Mouse (Mus musculus) CH12.LX (cell line): ENCODE results near the gene Mamdc2. TPM values are rescaled to one million over a fixed set of nuclear protein-coding genes. Genes with fewer than 3 reads are reported as not detected.

ENCODE experiments used
- DNase-seq: peaks from one replicate; pipeline ENCODE4 v3.0.0-alpha.2; 2013; ENCODE audit errors: extremely low read depth
- H3K27ac ChIP-seq: 2 replicates; pipeline ENCODE4 v1.5.1; 2012; ENCODE audit warnings: low read depth, mild to moderate bottlenecking, control low read depth, moderate library complexity; ENCODE audit not compliant: insufficient read depth
- H3K27me3 ChIP-seq: replicated peaks from 2 replicates; pipeline ENCODE3; 2012; ENCODE audit warnings: inconsistent platforms
- H3K36me3 ChIP-seq, 2 experiments: replicated peaks in 1 of 2; 2 replicates each; pipeline versions ENCODE3 to v1.6.1; 2012; ENCODE audit warnings: inconsistent platforms in 1 of 2, low read length in 1 of 2, mild to moderate bottlenecking in 1 of 2, mixed read lengths in 1 of 2, moderate library complexity in 1 of 2; ENCODE audit not compliant: control insufficient read depth in 1 of 2, insufficient read depth in 1 of 2
- H3K4me1 ChIP-seq, 2 experiments: 2 replicates each; pipeline ENCODE4 v1.6.1; 2012; ENCODE audit warnings: inconsistent platforms in 1 of 2, moderate library complexity in 1 of 2; ENCODE audit not compliant: insufficient read depth in 2 of 2, control insufficient read depth in 1 of 2
- H3K4me2 ChIP-seq: 2 replicates; pipeline ENCODE4 v1.6.1; 2012; ENCODE audit warnings: low read depth, mild to moderate bottlenecking, control low read depth; ENCODE audit not compliant: poor library complexity, insufficient read depth, severe bottlenecking
- H3K4me3 ChIP-seq, 3 experiments: fragments of 150-350 bp in 1 of 3; sonication (generic) in 1 of 3; replicated peaks in 1 of 3; 2 replicates each; pipeline versions ENCODE3 to v1.5.1; 2011 to 2012; ENCODE audit warnings: low read depth in 2 of 3, low read length in 2 of 3, mild to moderate bottlenecking in 2 of 3, moderate library complexity in 2 of 3, control low read depth in 1 of 3, improper control_type of control experiment in 1 of 3, inconsistent platforms in 1 of 3, mixed read lengths in 1 of 3; ENCODE audit not compliant: poor library complexity in 1 of 3
- H3K79me2 ChIP-seq: replicated peaks from 2 replicates; pipeline ENCODE4 v1.6.1; 2012; ENCODE audit warnings: mild to moderate bottlenecking, moderate library complexity; ENCODE audit not compliant: control insufficient read depth, poor library complexity, insufficient read depth, severe bottlenecking; ENCODE audit errors: extremely low read depth
- H3K9ac ChIP-seq: 2 replicates; pipeline ENCODE4 v1.6.1; 2012; ENCODE audit warnings: low read depth, mild to moderate bottlenecking, control low read depth, moderate library complexity; ENCODE audit not compliant: insufficient read depth
- H3K9me3 ChIP-seq: replicated peaks from 2 replicates; pipeline ENCODE3; 2012; ENCODE audit warnings: low read length, inconsistent platforms, mixed read lengths
- BHLHE40 ChIP-seq: IDR thresholded peaks from 2 replicates; pipeline ENCODE4 v1.6.1; 2011; ENCODE audit warnings: mild to moderate bottlenecking, low read depth, low read length, improper control_type of control experiment
- CTCF ChIP-seq, 2 experiments: IDR thresholded peaks in 1 of 2; conservative IDR thresholded peaks in 1 of 2; 2 replicates each; pipeline ENCODE4 v1.5.1; 2011 to 2012; ENCODE audit warnings: low read depth in 2 of 2, low read length in 2 of 2, improper control_type of control experiment in 1 of 2, inconsistent platforms in 1 of 2, mild to moderate bottlenecking in 1 of 2, moderate library complexity in 1 of 2
- E2F4 ChIP-seq: IDR thresholded peaks from 2 replicates; pipeline ENCODE4 v1.6.1; 2011; ENCODE audit warnings: low read depth, low read length, improper control_type of control experiment; ENCODE audit not compliant: insufficient replicate concordance
- GABPA ChIP-seq: IDR thresholded peaks from 2 replicates; pipeline ENCODE4 v1.6.1; 2012; ENCODE audit warnings: low read depth, low read length, improper control_type of control experiment, inconsistent platforms; ENCODE audit not compliant: insufficient replicate concordance
- JUN ChIP-seq: IDR thresholded peaks from 2 replicates; pipeline ENCODE4 v1.6.1; 2011; ENCODE audit warnings: low read depth, mild to moderate bottlenecking, low read length, improper control_type of control experiment, moderate library complexity; ENCODE audit not compliant: insufficient read depth
- KAT2A ChIP-seq: IDR thresholded peaks from 2 replicates; pipeline ENCODE4 v1.6.1; 2012; ENCODE audit warnings: low read length, improper control_type of control experiment, inconsistent platforms; ENCODE audit not compliant: insufficient replicate concordance
- MAFK ChIP-seq: IDR thresholded peaks from 2 replicates; pipeline ENCODE4 v1.6.1; 2011; ENCODE audit warnings: low read length, improper control_type of control experiment; ENCODE audit not compliant: insufficient replicate concordance
- MAZ ChIP-seq: IDR thresholded peaks from 2 replicates; pipeline ENCODE4 v1.6.1; 2012; ENCODE audit warnings: low read depth, mild to moderate bottlenecking, inconsistent platforms, low read length, improper control_type of control experiment, moderate library complexity
- MEF2A ChIP-seq: IDR thresholded peaks from 2 replicates; pipeline ENCODE4 v1.6.1; 2014; ENCODE audit warnings: low read depth, mild to moderate bottlenecking, inconsistent platforms, low read length, improper control_type of control experiment, borderline replicate concordance
- MXI1 ChIP-seq: IDR thresholded peaks from 2 replicates; pipeline ENCODE4 v1.6.1; 2011; ENCODE audit warnings: mild to moderate bottlenecking, low read depth, low read length, improper control_type of control experiment
- MYC ChIP-seq: IDR thresholded peaks from 2 replicates; pipeline ENCODE4 v1.6.1; 2011; ENCODE audit warnings: low read depth, mild to moderate bottlenecking, improper control_type of control experiment, low read length
- TBP ChIP-seq: conservative IDR thresholded peaks from 2 replicates; pipeline ENCODE4 v1.6.1; 2011; ENCODE audit warnings: low read depth, low read length, improper control_type of control experiment
- USF2 ChIP-seq: conservative IDR thresholded peaks from 2 replicates; pipeline ENCODE4 v1.6.1; 2011; ENCODE audit warnings: low read depth, low read length, improper control_type of control experiment
- ZKSCAN1 ChIP-seq: IDR thresholded peaks from 2 replicates; pipeline ENCODE4 v1.6.1; 2012; ENCODE audit warnings: low read depth, inconsistent platforms, low read length, improper control_type of control experiment, borderline replicate concordance
- ZMIZ1 ChIP-seq: IDR thresholded peaks from 2 replicates; pipeline ENCODE4 v1.6.1; 2012; ENCODE audit warnings: low read depth, mild to moderate bottlenecking, inconsistent platforms, low read length, improper control_type of control experiment
- dilution Hi-C: fragments of 300-500 bp; cut with MboI; formaldehyde crosslinking; loops from 2 replicates; pipeline ENCODE4 v1.14.3; 2020; ENCODE audit warnings: low sequenced_read_pairs; ENCODE audit not compliant: extremely low pct_unique_long_range_greater_than_20kb, extremely low pct_ligation_motif_present
- in situ Hi-C: fragments of 300-500 bp; cut with MboI; formaldehyde crosslinking; loops from 3 replicates; pipeline ENCODE4 v1.14.3; 2019; ENCODE audit warnings: low sequenced_read_pairs, low pct_ligation_motif_present, low pct_unique_long_range_greater_than_20kb, mixed read lengths
- polyA plus RNA-seq: library from polyadenylated mRNA; unstranded; fragments of >175 nt; gene quantifications from 2 replicates; pipeline ENCODE4 v1.2.1, GENCODE M21; 2012; ENCODE audit warnings: low read depth; ENCODE audit not compliant: insufficient read length
- total RNA-seq, 2 experiments: library from RNA; depleted of rRNA; stranded (reverse); fragments of 300-350 nt in 1 of 2; fragments of >200 nt in 1 of 2; gene quantifications; 2 replicates each; pipeline ENCODE4 v1.2.3; 2012 to 2014

Mamdc2 gene
- total and polyA plus RNA-seq, 3 experiments: 0.08 to 0.67 (median 0.17) TPM

DNA sequence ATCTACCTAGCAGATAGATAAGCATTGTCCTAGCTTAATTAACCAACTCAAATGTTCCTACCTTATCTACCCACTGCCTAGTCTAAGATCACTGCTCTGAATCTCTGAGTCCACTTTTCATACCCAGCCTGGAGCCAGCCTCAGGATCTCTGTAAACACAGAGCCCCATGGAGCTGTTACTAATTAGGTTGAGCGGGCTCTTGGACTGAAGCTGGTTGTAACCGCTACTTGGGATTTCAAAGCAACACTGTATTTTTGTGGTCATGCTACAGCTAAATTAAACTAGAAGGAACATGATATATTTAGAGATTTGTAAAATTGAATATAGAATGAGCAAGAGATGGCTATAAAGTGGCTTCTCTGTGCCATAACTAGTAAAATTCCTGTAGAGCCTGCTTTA lies 65.8 kb downstream of the Mamdc2 start:
- DNase-seq: no peak
- Histone ChIP-seq H3K27ac (no peak overlapping the region), H3K4me1 (no peaks in the 10 kb centered on the region), H3K9ac (no peak overlapping the region), H3K9me3 (no peaks in the 10 kb centered on the region), H3K79me2 (no peaks in the 10 kb centered on the region), H3K27me3 (no peaks in the 10 kb centered on the region), H3K4me3 (no peak overlapping the region), H3K36me3 (no peaks in the 10 kb centered on the region), H3K4me2 (no peak overlapping the region)
- in situ Hi-C loops (no loop called here), dilution Hi-C loops (no loop called here)
- no peak for TF ChIP-seq MEF2A
- TF ChIP-seq MXI1: no peak
- TF ChIP-seq MYC: no peak
- no peak for TF ChIP-seq USF2
- no peak for TF ChIP-seq ZMIZ1
- no peak for TF ChIP-seq MAZ

- Histone ChIP-seq H3K9me3 (no peaks in the 10 kb centered on the region), H3K4me2 (no peak overlapping the region), H3K27me3 (no peaks in the 10 kb centered on the region), H3K79me2 (no peaks in the 10 kb centered on the region), H3K27ac (no peak overlapping the region), H3K36me3 (no peaks in the 10 kb centered on the region), H3K4me1 (peaks cover 0 to 3% of the 10 kb centered on the region in 2 experiments; a peak in 2 of 4 replicates), H3K4me3 (no peak overlapping the region), H3K9ac (no peak overlapping the region)
- DNase-seq: no peak
- TF ChIP-seq E2F4: no peak
- no peak for TF ChIP-seq GABPA
- no peak for TF ChIP-seq JUN
- TF ChIP-seq MYC: no peak
- TF ChIP-seq KAT2A: no peak
- no peak for TF ChIP-seq ZKSCAN1
- TF ChIP-seq TBP: no peak
- TF ChIP-seq CTCF (conservative IDR thresholded peaks at IDR 0.05 in 1 of 2, IDR thresholded peaks at IDR 0.05 in 1 of 2; ENCODE audit: low read depth in 2 of 2, low read length in 2 of 2): no peak
- no peak for TF ChIP-seq MAFK
- TF ChIP-seq BHLHE40: no peak
- TF ChIP-seq MEF2A: no peak
- dilution Hi-C loops: no loop called here
- in situ Hi-C loops: no loop called here
These were observed 67.3 kb downstream of the Mamdc2 start for GRCm38 (mm10) chr19:23380968-23381367.
